Mouse (Mus musculus): ENCODE measurements around the gene Pigo. TPM values are rescaled to one million over a fixed set of nuclear protein-coding genes. Genes with fewer than 3 reads are reported as not detected.

Pigo gene
- polyA plus RNA-seq, 1 experiment = 23.3 TPM

DNA sequence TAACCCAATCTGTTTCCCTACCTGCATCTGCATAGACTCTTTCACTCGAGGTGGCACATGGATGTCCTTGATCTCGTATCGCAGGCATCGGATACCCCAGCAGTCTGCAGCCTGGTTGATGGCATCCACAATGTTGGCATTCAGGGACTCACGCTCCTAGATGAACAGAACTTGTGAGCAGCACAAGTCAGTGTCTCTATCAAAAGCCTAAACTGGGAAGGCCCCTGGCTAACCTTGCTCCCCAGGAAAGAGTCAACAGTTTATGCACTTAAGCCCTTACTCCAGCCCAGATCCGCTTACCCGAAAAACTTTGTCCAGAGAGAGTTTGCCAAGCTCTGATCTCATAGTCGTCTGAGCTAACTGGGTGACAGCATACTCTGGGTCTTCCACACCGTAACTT lies 4.1 kb upstream of the Pigo start:
- Histone ChIP-seq H3K4me3 (replicated peaks; ENCODE audit: extremely low read depth, low read depth, low read length) (no peak overlapping the region), H3K4me1 (ENCODE audit: control insufficient read depth, insufficient read depth, low read length) (peaks cover 6% of the 10 kb centered on the region; the same call in 1 of the 2 replicates)
- 90% methylated on average over 9 of the region's 9 CpGs for WGBS
- no peak for TF ChIP-seq CTCF (IDR thresholded peaks at IDR 0.05; ENCODE audit: insufficient read depth, low read length)
- no peak for TF ChIP-seq POLR2A (IDR thresholded peaks at IDR 0.05; ENCODE audit: borderline replicate concordance, extremely low read depth, low read depth, low read length)
- DNase-seq = no peak

DNA sequence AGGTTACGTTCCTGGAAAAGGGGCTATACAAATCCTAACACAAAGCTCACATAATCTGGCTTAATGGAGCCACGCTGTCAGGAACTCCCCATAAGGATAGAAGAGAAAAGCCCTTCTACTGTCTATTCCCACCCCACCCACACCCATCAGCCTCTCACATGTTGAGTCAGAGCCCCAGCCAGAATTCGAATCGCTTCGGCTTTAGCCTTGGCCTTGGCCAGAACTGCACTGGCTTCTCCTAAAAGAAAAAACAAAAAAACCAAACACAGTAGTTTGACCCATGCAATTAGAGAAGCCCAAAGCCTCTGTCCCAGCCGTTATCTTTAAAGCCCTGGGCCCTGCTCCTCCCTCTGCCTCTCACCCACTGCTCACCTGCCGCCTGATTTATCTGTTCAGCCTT lies 3.5 kb upstream of the Pigo start:
- H3K4me3 ChIP-seq (replicated peaks; ENCODE audit: extremely low read depth, low read depth, low read length) = no peak overlapping the region
- DNase-seq = no peak
- TF ChIP-seq POLR2A (IDR thresholded peaks at IDR 0.05; ENCODE audit: borderline replicate concordance, extremely low read depth, low read depth, low read length) (no peak), CTCF (IDR thresholded peaks at IDR 0.05; ENCODE audit: insufficient read depth, low read length) (no peak)
- WGBS = 91% methylated on average over 7 of the region's 7 CpGs
- peaks cover 7% of the 10 kb centered on the region; the same call in 1 of the 2 replicates for H3K4me1 ChIP-seq (ENCODE audit: control insufficient read depth, insufficient read depth, low read length)

DNA sequence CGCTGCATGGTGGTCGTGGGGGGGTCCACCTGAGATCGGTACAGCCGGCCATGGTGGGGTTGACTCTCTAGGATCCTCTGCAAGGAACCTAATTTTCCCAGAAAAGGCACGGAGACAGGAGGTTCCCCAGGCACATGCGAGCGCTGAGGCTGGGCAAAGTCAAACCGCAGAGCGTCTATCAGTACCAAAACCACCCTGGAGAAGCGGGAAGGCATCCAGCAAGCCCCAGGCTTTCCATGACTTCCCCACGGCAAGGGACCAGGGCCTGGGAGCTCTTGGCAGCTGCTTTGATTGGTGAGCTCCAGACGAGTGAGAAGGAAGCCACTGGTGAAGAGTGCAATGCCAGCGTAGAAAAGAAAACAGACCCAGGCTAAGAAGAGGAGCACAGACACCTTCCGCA lies 946 bp downstream of the Pigo start:
- no peak for DNase-seq
- no peak for TF ChIP-seq CTCF (IDR thresholded peaks at IDR 0.05; ENCODE audit: insufficient read depth, low read length)
- TF ChIP-seq POLR2A (IDR thresholded peaks at IDR 0.05; ENCODE audit: borderline replicate concordance, extremely low read depth, low read depth, low read length) = no peak
- Histone ChIP-seq H3K4me1 (ENCODE audit: control insufficient read depth, insufficient read depth, low read length) (0 out of 2 replicates have a peak, but pooled peaks cover 3% of the 10 kb centered on the region), H3K4me3 (replicated peaks; ENCODE audit: extremely low read depth, low read depth, low read length) (no peak overlapping the region)
- 75% methylated on average over 14 of the region's 14 CpGs for WGBS

DNA sequence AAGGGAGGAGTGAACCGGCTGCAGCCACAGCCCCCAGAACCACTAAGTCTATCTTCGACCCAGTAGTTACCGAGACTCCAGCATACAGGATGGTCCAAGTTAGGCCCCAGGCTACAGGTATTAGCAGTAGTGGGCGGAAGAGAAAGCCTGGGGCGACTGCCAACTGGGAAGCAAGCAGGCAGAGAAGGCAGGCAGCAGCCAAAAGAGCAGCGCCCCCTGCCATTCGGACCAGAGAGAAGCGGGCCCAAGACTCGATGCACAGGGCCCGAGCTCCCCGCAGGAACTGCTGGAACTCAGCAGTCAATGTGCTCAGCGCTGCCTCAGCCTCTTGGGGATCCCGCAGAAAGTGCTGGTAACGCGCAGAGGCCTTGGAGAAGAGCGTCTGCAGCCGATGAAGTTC lies 4.3 kb downstream of the Pigo start:
- TF ChIP-seq CTCF (IDR thresholded peaks at IDR 0.05; ENCODE audit: insufficient read depth, low read length) (no peak), POLR2A (IDR thresholded peaks at IDR 0.05; ENCODE audit: borderline replicate concordance, extremely low read depth, low read depth, low read length) (no peak)
- Histone ChIP-seq H3K4me3 (replicated peaks; ENCODE audit: extremely low read depth, low read depth, low read length) (no peak overlapping the region), H3K4me1 (ENCODE audit: control insufficient read depth, insufficient read depth, low read length) (0 out of 2 replicates have a peak, but pooled peaks cover 3% of the 10 kb centered on the region)
- 81% methylated on average over 17 of the region's 17 CpGs for WGBS
- DNase-seq = no peak

DNA sequence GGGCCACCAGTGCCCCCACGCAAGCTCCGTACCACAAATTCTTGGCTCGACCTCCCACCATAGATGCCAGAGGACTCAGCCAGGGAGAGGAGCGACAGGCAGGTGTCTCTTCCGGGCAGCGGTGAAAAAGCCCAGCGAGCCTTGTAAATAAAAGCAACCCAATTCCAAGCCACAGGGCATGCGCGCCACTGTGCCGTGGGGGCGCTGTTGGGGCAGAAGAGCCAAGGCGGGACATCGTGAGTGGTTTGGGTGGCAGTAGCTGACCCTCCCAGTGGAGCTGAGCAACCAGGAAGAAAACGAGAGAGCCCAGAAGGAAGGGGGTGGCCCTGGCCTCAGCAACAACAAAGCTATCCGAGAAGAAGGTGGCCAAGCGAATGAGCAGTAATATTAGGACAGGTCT lies 4.7 kb downstream of the Pigo start:
- H3K4me3 ChIP-seq (replicated peaks; ENCODE audit: extremely low read depth, low read depth, low read length) = no peak overlapping the region
- 91% methylated on average over 16 of the region's 16 CpGs for WGBS
- TF ChIP-seq CTCF (IDR thresholded peaks at IDR 0.05; ENCODE audit: insufficient read depth, low read length) (no peak), POLR2A (IDR thresholded peaks at IDR 0.05; ENCODE audit: borderline replicate concordance, extremely low read depth, low read depth, low read length) (no peak)
- 0 out of 2 replicates have a peak, but pooled peaks cover 3% of the 10 kb centered on the region for H3K4me1 ChIP-seq (ENCODE audit: control insufficient read depth, insufficient read depth, low read length)
- no peak for DNase-seq

DNA sequence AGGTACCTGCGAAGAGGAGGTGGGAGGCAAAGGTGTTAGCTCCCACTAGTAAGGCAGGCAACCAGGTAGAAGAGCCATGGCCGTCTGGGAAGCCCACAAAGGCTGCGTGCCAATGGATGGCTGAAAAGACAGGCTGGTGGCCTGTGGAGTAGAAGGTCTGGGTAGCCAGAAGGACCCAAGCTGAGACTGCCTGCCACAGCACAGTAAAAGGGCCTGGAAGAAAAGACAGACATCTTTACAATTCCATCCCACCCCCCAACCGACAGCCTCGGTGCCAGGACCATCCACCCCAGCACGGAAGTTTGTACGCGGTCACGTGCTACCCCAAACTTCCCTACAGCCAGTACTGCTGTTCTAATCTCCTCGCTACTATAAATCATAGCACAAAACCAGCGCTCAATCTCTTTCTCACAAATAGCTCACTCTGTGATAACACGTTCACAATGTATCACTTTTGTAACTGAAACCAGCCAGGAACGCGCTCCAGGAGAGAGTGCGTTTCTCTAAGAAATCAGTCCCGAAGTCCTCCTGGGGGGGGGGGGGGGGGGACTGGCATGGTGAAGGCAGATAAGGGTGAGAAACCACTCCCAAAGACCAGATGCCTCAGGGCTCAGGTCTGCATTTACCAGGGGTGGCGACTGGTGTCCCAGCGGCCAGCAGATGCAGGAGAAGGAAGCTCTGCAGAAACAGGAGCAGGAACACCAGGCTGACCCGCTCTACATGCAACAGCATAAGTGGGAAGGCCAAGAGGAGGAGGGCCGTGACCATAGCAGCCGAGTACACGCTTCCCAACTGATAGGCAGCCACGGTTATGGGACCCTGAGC lies 5.8 kb downstream of the Pigo start:
- DNase-seq = no peak
- no peak for TF ChIP-seq CTCF (IDR thresholded peaks at IDR 0.05; ENCODE audit: insufficient read depth, low read length)
- no peak for TF ChIP-seq POLR2A (IDR thresholded peaks at IDR 0.05; ENCODE audit: borderline replicate concordance, extremely low read depth, low read depth, low read length)
- 0 out of 2 replicates have a peak, but pooled peaks cover 2% of the 10 kb centered on the region for H3K4me1 ChIP-seq (ENCODE audit: control insufficient read depth, insufficient read depth, low read length)
- no peak overlapping the region for H3K4me3 ChIP-seq (replicated peaks; ENCODE audit: extremely low read depth, low read depth, low read length)
- WGBS = 94% methylated on average over 23 of the region's 23 CpGs

DNA sequence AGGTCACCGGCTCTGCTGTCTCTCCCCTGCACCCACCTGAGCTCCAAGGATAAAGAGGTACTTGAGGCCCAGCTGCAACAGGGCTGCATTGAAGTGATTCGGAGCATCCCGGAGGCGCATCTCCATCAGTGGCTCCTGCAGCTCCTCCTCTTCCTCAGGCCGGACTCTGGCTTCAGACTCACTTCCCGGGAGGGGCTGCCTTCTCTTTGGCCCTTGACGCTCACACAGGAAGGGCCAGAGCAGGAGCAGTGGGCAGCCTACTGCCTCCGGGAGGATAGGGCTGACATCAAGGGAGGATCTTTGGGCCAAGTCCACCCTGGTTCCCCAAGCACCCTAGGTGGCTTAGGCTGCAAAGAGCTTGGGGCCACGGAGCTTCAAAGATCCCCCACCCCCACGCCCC lies 6.4 kb downstream of the Pigo start:
- whole genome bisulfite sequencing = 81% methylated on average over 10 of the region's 10 CpGs
- DNase-seq = no peak
- no peak overlapping the region for H3K4me3 ChIP-seq (replicated peaks; ENCODE audit: extremely low read depth, low read depth, low read length)
- no peaks in the 10 kb centered on the region for H3K4me1 ChIP-seq (ENCODE audit: control insufficient read depth, insufficient read depth, low read length)
- TF ChIP-seq CTCF (IDR thresholded peaks at IDR 0.05; ENCODE audit: insufficient read depth, low read length) = no peak
- no peak for TF ChIP-seq POLR2A (IDR thresholded peaks at IDR 0.05; ENCODE audit: borderline replicate concordance, extremely low read depth, low read depth, low read length)

DNA sequence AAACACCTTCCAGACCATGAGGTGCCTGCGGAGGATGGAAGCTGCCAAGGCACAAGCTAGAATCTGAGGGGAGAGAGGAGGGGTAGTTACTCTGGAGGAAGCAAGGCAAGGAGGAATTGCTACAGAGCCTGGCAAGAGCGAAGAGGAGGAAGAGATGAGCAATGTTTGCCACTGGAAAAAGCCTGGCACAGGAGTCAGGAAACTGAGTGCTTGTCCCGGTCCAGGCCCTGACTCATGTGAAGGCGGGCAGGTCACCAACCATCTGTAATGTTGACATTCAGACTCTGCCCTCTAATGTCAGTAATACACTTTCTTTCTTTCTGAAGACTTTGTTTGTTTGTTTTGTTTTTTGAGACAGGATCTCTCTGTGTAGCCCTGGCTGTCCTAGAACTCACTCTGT lies 7.5 kb downstream of the Pigo start:
- no peak for DNase-seq
- Histone ChIP-seq H3K4me3 (replicated peaks; ENCODE audit: extremely low read depth, low read depth, low read length) (no peak overlapping the region), H3K4me1 (ENCODE audit: control insufficient read depth, insufficient read depth, low read length) (no peaks in the 10 kb centered on the region)
- TF ChIP-seq CTCF (IDR thresholded peaks at IDR 0.05; ENCODE audit: insufficient read depth, low read length) (no peak), POLR2A (IDR thresholded peaks at IDR 0.05; ENCODE audit: borderline replicate concordance, extremely low read depth, low read depth, low read length) (no peak)
- WGBS = 67% methylated on average over 4 of the region's 4 CpGs

DNA sequence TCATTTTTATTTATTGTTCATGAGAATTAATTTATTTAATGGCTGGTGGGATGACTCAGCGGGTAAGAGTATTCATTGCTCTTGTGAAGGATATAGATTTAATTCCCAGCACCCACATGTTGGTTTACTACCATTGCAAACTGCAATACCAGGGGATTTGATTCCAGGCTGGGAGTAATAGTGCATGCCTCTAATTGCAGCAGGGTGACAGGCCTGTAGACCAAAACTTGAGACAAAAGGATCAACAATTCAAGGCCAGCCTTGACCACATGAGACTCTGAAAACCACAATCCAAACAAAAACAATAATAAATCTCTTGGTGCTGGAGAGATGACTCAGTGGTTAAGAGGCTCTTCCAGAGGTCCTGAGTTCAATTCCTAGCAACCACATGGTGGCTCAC lies 13.5 kb downstream of the Pigo start:
- no peak overlapping the region for H3K4me3 ChIP-seq (replicated peaks; ENCODE audit: extremely low read depth, low read depth, low read length)
- DNase-seq = no peak
- no peaks in the 10 kb centered on the region; the same call in 1 of the 2 replicates for H3K4me1 ChIP-seq (ENCODE audit: control insufficient read depth, insufficient read depth, low read length)
- TF ChIP-seq CTCF (IDR thresholded peaks at IDR 0.05; ENCODE audit: insufficient read depth, low read length) = no peak
- TF ChIP-seq POLR2A (IDR thresholded peaks at IDR 0.05; ENCODE audit: borderline replicate concordance, extremely low read depth, low read depth, low read length) = no peak
- WGBS = 91% methylated on average over 1 of the region's 1 CpGs

Measured in lung, adult 2 months (tissue).